Mouse (Mus musculus) hindbrain, embryonic 16.5 days (tissue): ENCODE data around the gene Phlda1. TPM values are rescaled to one million over a fixed set of nuclear protein-coding genes. Genes with fewer than 3 reads are reported as not detected.

Source experiments
- ATAC-seq: fragments of 200-750 bp; cut with Nextera tagmentation; 2 replicates; pipeline ENCODE4 v1.8.0; 2017; ENCODE audit warnings: moderate TSS enrichment, moderate library complexity
- H3K27ac ChIP-seq: fragments of 300-500 bp; sonication (generic); 2 replicates; pipeline ENCODE4 v1.5.1; 2014; ENCODE audit warnings: low read depth, mild to moderate bottlenecking, control low read depth, low read length, moderate library complexity
- H3K27me3 ChIP-seq: fragments of 300-500 bp; sonication (generic); replicated peaks from 2 replicates; pipeline ENCODE4 v1.6.1; 2014; ENCODE audit warnings: low read length; ENCODE audit not compliant: control insufficient read depth, insufficient read depth
- H3K36me3 ChIP-seq: fragments of 300-500 bp; sonication (generic); 2 replicates; pipeline ENCODE4 v1.6.1; 2014; ENCODE audit warnings: mild to moderate bottlenecking, low read length, moderate library complexity, mixed read lengths; ENCODE audit not compliant: control insufficient read depth, insufficient read depth
- H3K4me1 ChIP-seq: fragments of 300-500 bp; sonication (generic); 2 replicates; pipeline ENCODE4 v1.6.1; 2014; ENCODE audit warnings: low read depth, low read length; ENCODE audit not compliant: control insufficient read depth, insufficient read depth
- H3K4me2 ChIP-seq: fragments of 300-500 bp; sonication (generic); 2 replicates; pipeline ENCODE4 v1.6.1; 2014; ENCODE audit warnings: mild to moderate bottlenecking, low read length, control low read depth, moderate library complexity
- H3K4me3 ChIP-seq: fragments of 300-500 bp; sonication (generic); 2 replicates; pipeline ENCODE4 v1.5.1; 2014; ENCODE audit warnings: mild to moderate bottlenecking, low read length, control low read depth, moderate library complexity
- H3K9ac ChIP-seq: fragments of 300-500 bp; sonication (generic); 2 replicates; pipeline ENCODE4 v1.6.1; 2014; ENCODE audit warnings: low read depth, mild to moderate bottlenecking, control low read depth, low read length, moderate library complexity
- H3K9me3 ChIP-seq: fragments of 300-500 bp; sonication (generic); 2 replicates; pipeline ENCODE4 v1.6.1; 2014; ENCODE audit warnings: mild to moderate bottlenecking, low read length, moderate library complexity; ENCODE audit not compliant: control insufficient read depth
- WGBS: fragments of 180-500 bp; shearing (Covaris S2); extraction: QIAGEN DNeasy Blood & Tissue Kit; methylation state at CpG from one replicate; pipeline ENCODE4 v1.1.7; 2014; 5-methylcytosine and 5-hydroxymethylcytosine counted together
- polyA plus RNA-seq: library from polyadenylated mRNA; unstranded; fragments of >200 nt; fragmentation: Nextera tagmentation; extraction: Ambion mirVana; gene quantifications from 2 replicates; pipeline ENCODE4 v1.2.1, GENCODE M21; 2015

Phlda1 gene
- polyA plus RNA-seq, 1 experiment from 2014 or later, result 54.4 TPM

DNA sequence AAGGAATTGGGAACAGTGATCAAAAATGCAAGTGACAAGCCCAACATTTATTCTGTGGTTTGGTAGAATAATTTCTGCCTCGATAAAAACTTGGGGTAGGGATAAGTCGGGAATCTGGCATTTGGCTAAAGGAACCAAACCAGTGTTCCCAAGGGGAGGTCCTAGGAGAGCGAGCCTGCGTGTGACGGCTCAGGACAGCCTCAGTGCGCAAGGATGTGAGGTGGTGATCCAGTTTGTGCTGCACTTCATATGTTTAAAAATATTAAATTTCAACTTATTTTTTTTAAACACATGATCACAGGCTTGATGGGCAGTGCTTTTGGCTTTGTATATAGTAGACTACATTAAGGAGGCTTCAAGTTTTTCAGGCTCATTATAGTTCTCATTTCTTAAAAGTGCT is 6.2 kb upstream of the Phlda1 start:
- H3K27me3 ChIP-seq, result no peaks in the 10 kb centered on the region
- no peak for ATAC-seq
- no peak overlapping the region for H3K9ac ChIP-seq
- no peak overlapping the region for H3K4me3 ChIP-seq
- WGBS, result 74% methylated on average over 6 of the region's 6 CpGs
- H3K36me3 ChIP-seq, result peaks cover 14% of the 10 kb centered on the region
- no peaks in the 10 kb centered on the region for H3K9me3 ChIP-seq
- no peaks in the 10 kb centered on the region; the same call in 1 of the 2 replicates for H3K4me1 ChIP-seq
- no peak overlapping the region for H3K27ac ChIP-seq
- no peak overlapping the region for H3K4me2 ChIP-seq

GRCm38 (mm10) chr10:111503071-111503470 is 3.0 kb upstream of the Phlda1 start:
- WGBS, result 4% methylated on average over 3 of the region's 3 CpGs
- no peak for ATAC-seq
- no peaks in the 10 kb centered on the region for H3K27me3 ChIP-seq

GRCm38 (mm10) chr10:111503716-111504115 is 2.4 kb upstream of the Phlda1 start:
- Histone ChIP-seq H3K4me1 (peaks cover 4% of the 10 kb centered on the region), H3K27ac (no peak overlapping the region), H3K4me2 (no peak overlapping the region), H3K4me3 (no peak overlapping the region), H3K9ac (no peak overlapping the region), H3K27me3 (no peaks in the 10 kb centered on the region), H3K36me3 (no peaks in the 10 kb centered on the region; the same call in 1 of the 2 replicates), H3K9me3 (no peaks in the 10 kb centered on the region)
- no peak for ATAC-seq
- 44% methylated on average over 10 of the region's 10 CpGs for WGBS

More at GRCm38 (mm10) chr10:111503071-111503470, 3.0 kb upstream of the Phlda1 start:
- Histone ChIP-seq H3K27ac (no peak overlapping the region), H3K9ac (no peak overlapping the region), H3K4me1 (peaks cover 3% of the 10 kb centered on the region), H3K36me3 (peaks cover 6% of the 10 kb centered on the region; the same call in 1 of the 2 replicates), H3K4me2 (no peak overlapping the region), H3K4me3 (no peak overlapping the region), H3K9me3 (no peaks in the 10 kb centered on the region)

GRCm38 (mm10) chr10:111504606-111505005 is 1.5 kb upstream of the Phlda1 start:
- H3K4me3 ChIP-seq, result no peak overlapping the region
- ATAC-seq, result no peak
- no peak overlapping the region for H3K9ac ChIP-seq
- H3K27ac ChIP-seq, result no peak overlapping the region
- no peaks in the 10 kb centered on the region for H3K36me3 ChIP-seq
- WGBS, result 81% methylated on average over 1 of the region's 1 CpGs
- H3K4me2 ChIP-seq, result no peak overlapping the region
- H3K27me3 ChIP-seq, result no peaks in the 10 kb centered on the region
- peaks cover 7% of the 10 kb centered on the region for H3K4me1 ChIP-seq
- H3K9me3 ChIP-seq, result no peaks in the 10 kb centered on the region

DNA sequence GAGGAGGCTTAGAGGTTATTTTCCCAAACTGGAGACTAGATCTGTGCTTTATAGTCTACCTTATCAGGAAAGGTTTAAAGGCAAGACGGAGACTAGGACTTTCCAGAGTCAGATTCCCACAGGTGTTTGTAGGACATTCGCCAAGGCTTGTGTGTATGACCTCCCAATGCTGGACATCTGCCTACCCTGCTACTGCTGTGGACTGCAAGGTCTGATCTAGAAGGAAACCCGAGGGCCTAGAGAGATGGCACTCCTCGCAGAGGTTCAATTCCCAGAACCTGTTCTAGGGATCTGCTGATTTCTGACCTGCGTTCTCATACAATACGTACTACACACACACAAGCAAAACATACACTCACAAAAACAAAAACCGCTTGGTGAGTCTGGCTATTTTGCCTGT is 680 bp upstream of the Phlda1 start:
- H3K27ac ChIP-seq, result no peak overlapping the region
- peaks cover 10% of the 10 kb centered on the region for H3K4me1 ChIP-seq
- no peaks in the 10 kb centered on the region for H3K36me3 ChIP-seq
- H3K27me3 ChIP-seq, result no peaks in the 10 kb centered on the region
- no peak overlapping the region; the same call in 1 of the 2 replicates for H3K4me3 ChIP-seq
- no peak overlapping the region for H3K9ac ChIP-seq
- WGBS, result 56% methylated on average over 7 of the region's 7 CpGs
- no peaks in the 10 kb centered on the region for H3K9me3 ChIP-seq
- peak overlapping the region; percentile 96 for H3K4me2 ChIP-seq
- ATAC-seq, result no peak

- Histone ChIP-seq H3K9ac (peak overlapping the region; percentile 93), H3K27ac (peak overlapping the region; percentile 94), H3K4me2 (peak overlapping the region; percentile 96), H3K9me3 (no peaks in the 10 kb centered on the region), H3K27me3 (no peaks in the 10 kb centered on the region), H3K4me3 (peak overlapping the region; percentile 78), H3K36me3 (no peaks in the 10 kb centered on the region), H3K4me1 (peaks cover 10% of the 10 kb centered on the region)
- 0% methylated on average over 23 of the region's 23 CpGs for WGBS
- ATAC-seq, result peak; percentile 50
These were observed 907 bp downstream of the Phlda1 start for GRCm38 (mm10) chr10:111506926-111507459.

DNA sequence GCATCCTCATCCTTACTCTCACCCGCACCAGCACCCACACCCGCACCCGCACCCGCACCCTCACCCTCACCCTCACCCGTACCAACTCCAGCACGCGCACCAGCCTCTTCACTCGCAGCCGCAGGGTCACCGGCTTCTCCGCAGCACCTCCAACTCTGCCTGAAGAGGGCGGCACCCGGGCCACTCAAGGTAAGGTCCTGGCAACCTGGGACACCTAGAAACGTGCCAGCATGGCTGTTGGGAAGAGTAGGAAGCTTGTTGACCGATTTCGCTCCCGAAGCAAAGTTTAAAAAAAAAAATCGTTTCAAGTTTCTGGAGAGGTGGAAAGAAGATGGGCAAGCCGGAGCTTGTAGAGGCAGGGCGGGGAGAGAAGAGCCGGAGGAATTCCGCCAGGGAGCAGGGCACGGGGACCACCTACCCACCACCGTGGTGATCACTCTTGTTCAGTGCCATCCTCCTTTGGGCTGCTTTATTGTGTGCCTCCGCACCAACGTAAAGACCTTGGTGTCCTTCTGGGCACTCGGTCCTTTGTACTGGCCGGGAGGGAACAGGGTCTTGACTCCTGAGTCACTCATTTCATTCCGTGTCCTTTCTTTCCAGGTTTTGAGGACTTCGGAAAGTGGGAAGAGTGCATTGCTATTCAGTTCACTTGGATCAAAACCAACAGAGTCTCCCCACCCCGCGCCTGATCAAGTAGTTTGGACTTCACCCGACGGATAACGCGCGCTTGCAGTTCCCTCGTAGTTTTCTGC is 1.6 kb downstream of the Phlda1 start:
- peak overlapping the region; percentile 96 for H3K4me2 ChIP-seq
- H3K9me3 ChIP-seq, result no peaks in the 10 kb centered on the region
- peak overlapping the region; percentile 78 for H3K4me3 ChIP-seq
- H3K9ac ChIP-seq, result peak overlapping the region; percentile 93
- peak overlapping the region; percentile 94 for H3K27ac ChIP-seq
- H3K4me1 ChIP-seq, result peaks cover 10% of the 10 kb centered on the region
- no peaks in the 10 kb centered on the region for H3K27me3 ChIP-seq
- ATAC-seq, result peak; percentile 21; the same call in 1 of the 2 replicates
- H3K36me3 ChIP-seq, result no peaks in the 10 kb centered on the region
- WGBS, result under 1% methylated on average over 37 of the region's 38 CpGs

DNA sequence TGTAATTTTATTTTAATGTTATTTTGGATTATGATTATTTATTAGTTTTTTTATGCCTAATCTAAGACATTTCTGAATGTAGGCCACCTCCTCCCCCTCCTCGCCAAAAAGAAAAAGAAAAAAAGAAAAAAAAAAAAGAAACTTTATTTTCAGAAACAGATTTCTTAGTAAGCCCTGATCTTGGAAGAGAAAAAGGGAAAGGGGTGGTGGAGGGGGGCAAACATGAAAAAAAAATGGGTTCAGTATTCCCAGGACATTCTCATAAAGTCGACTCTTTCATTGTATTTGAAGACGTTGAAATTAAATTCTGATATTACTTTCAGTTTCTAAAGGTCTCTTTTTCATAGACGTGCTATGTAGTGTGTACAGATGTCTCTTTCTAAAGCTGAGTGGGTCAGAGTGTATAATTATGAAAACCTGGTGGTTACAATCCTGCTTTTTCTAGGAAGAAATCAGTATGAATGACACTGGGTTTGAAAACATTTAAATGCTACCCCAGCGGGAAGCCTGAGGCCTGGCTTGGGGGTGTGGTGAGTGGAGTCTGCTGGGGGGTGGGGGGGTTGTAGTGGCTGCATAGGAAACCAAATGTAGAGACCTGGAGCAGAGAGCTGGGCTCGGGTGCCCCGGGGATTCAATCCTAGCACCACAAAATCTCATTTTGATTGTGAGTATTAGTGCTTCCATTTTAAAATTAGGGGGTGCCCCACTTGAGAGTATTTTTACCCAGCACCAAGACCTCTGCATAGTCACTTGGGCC is 2.4 kb downstream of the Phlda1 start:
- H3K27ac ChIP-seq, result peak overlapping the region; percentile 65
- WGBS, result 9% methylated on average over 7 of the region's 7 CpGs

More for the DNA sequence above, 2.4 kb downstream of the Phlda1 start:
- ATAC-seq, result no peak
- no peaks in the 10 kb centered on the region for H3K9me3 ChIP-seq
- no peaks in the 10 kb centered on the region for H3K27me3 ChIP-seq
- H3K4me3 ChIP-seq, result peak overlapping the region; percentile 78
- peak overlapping the region; percentile 96 for H3K4me2 ChIP-seq
- H3K4me1 ChIP-seq, result peaks cover 10% of the 10 kb centered on the region
- H3K36me3 ChIP-seq, result no peaks in the 10 kb centered on the region
- peak overlapping the region; percentile 93 for H3K9ac ChIP-seq
